Mouse (Mus musculus): Measurements from ENCODE around the gene Nxn.
"Not testable (repeated sequence)": the region's sequence is repeated elsewhere in the genome, so short reads cannot be mapped to it uniquely, and the experiment has no call there.

Nxn gene

DNA sequence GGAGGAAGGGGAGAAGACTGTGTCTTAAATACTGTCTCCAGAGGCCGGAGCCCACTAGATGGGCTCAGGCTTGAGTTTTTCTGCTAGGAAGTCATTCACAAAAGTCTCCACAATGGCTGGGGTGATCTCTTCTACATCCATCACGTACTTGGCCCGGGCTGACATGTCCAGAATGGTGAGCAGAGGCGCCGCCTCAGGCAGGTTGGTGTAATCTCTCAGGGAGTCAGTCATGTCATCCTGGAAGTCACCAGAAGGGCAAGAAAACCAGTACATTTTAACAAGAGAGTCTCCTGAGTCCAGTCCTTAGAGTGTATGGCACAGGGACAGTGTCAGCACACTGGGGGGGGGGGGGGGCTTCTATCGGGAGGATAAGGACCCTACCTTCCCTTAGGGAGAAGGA lies 140.4 kb downstream of the Nxn start:
- no peak for DNase-seq

DNA sequence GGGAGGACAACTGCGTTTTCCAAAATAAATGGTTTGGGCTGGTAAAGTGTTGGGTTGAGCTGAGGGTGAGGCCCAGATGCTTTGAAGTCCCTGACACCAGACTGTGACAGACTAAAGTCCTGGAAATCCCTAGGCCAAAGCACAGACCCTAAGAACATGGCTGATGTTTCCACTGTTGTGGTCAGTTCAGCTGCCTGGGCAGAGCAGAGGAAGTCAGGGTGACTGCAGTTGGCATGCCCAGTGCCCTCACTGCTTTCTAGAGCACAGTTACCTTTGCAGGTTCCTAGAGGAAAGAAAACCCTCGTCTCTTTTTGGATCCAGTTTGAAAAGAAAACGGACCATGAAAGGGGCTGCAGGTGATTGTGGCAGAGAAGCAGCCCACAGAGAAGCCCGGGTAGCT lies 141.6 kb downstream of the Nxn start:
- DNase-seq = no peak

DNA sequence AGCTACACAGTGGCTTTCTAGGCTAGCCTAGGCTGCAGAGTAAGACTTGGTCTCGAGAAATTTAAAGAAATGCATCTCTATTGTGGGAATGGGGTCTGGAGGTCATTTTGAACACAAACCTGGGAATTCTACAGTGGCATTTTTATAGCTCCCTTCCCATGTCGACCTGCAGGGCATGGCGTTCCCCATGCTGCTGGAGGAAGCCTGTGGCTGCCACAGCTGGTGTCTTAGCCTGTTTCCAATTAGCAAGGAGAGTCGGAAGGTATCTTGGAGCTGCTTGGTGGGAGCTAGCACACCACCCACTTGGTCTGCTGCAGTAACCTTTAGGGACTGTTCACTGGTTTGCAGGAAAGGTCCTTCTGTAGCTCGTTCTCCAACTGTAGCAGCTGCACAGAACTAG lies 142.8 kb downstream of the Nxn start:
- DNase-seq = no peak

DNA sequence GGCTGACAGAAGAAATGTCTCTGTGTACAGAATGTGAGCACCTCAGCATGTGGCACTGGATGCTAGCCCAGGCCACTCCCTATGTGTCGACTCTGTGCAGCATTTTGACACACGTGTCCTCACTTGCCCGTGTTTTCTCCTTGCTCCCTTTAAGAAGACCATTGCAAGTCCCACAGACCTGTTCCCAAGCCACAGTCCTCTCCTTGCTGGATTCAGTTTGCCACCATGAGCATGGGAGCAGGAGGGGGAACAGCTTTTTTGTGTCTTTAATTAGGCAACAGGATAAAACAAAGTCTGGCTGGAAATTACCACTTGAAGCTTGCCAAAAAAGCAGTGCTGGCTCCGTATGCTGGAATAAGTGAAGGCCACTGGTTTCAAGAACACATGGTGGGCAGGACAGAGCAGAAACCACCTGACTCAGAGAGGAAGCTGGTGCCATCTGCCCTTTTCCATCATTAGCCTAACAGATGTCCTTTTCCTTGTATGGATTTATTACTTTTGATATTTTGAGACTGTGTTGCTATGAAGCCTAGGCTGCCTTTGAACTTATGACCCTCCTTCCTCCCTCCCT lies 143.4 kb downstream of the Nxn start:
- no peak for DNase-seq

DNA sequence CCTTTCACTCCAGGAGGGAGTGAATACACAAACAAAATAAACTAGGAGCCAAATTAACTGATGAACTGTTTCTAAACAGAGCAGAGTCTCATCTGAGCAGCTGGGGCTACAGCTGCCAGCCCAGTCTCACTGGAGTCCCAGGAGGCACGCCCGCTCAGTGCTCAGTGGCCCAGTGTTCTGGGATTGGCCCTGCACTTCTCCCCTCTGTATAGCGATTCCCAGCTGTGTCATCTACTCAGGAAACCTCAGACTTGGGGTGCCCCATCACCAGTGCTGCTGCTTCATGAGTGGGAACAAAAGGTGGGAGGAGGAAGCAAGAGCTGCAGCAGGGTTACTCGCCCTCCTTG lies 145.0 kb downstream of the Nxn start:
- DNase-seq = no peak

DNA sequence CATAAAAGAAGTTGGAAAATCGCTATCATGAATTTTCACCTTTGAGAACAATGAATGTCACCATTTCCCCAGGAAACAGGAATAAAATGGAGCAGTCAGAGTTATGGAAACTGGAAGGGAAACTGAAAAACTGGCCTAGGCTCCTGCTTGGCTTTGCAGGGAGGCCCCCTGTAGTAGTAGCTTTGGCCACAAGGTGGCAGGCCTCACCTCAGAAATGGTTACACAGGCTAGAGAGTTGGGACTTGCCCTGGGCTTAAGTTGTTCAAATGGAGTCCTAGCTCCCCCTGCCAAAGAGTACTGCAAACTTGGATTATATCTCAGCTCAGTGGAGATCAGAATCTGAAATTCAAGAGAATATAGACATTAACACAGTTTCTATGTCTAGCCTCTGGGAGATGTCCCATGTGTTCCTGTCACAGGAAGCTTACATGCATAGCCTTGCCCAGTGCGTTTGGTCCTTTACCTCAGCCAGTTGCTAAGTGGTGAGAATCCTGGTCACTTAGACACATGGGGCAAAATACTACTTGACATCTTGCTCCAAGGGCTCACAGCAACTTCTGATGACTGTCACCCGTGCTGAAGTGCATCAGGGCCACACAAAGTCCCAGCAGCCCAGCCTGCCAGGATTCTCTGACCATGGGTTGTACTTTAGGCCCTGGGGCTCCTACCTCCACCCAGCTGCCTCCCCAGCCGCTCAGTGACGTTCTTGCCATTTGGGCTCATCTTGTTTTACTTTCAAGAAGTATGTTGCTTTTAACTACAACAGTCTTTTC lies 145.6 kb downstream of the Nxn start:
- peak; percentile 92 to 93 for DNase-seq

DNA sequence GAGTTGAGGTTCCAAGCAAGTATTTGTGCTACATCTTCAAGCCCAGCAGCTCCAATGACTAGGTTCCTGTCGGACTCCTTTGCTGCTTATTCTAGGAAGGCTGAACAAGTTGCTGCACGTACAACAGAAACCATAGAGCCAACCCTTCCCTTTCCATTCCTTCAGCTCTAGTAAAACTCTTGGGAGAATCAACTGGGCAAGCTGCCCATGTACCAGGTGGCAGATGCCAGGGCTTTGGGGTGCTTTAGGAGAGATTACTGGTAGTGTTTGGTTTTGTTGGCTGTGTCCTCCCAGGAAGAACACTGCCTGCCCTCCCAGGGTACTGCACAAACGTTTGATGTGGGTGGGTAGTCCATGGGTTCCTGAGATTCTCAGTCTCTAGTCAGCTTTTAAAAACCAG lies 146.9 kb downstream of the Nxn start:
- no peak for DNase-seq

DNA sequence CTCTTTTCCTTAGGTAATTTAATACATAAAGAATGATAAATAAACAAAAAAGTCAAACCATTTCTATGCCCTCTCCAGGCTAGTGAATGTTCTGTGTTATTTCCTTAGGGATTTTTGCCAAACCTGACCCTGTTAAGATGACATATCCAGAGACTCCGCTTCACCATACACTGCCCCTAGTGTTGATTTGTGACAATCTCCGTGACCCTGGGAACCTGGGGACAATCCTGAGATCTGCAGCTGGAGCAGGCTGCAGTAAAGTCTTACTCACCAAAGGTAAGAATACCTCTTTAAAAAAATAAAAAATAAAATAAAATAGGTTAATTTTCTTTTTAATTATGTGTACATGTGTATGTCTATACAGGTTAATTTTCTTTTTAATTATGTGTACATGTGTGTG lies 151.7 kb downstream of the Nxn start:
- no peak for DNase-seq

DNA sequence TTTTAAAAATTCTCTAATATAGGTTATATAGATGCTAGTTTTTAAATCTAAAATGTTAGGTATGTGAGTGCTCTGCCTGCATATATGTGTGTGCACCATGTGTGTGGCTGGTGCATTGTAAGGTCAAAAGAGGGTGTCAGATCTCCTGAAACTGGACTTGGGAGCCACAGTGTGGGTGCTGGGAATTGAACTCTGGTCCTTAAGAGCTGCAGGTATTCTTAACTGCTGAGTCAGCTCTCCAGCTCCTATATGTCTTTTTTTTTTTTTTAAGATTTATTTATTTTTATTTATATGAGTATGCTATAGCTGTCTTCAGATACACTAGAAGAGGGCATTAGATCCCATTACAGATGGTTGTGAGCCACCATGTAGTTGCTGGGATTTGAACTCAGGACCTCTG lies 152.5 kb downstream of the Nxn start:
- DNase-seq = no peak

DNA sequence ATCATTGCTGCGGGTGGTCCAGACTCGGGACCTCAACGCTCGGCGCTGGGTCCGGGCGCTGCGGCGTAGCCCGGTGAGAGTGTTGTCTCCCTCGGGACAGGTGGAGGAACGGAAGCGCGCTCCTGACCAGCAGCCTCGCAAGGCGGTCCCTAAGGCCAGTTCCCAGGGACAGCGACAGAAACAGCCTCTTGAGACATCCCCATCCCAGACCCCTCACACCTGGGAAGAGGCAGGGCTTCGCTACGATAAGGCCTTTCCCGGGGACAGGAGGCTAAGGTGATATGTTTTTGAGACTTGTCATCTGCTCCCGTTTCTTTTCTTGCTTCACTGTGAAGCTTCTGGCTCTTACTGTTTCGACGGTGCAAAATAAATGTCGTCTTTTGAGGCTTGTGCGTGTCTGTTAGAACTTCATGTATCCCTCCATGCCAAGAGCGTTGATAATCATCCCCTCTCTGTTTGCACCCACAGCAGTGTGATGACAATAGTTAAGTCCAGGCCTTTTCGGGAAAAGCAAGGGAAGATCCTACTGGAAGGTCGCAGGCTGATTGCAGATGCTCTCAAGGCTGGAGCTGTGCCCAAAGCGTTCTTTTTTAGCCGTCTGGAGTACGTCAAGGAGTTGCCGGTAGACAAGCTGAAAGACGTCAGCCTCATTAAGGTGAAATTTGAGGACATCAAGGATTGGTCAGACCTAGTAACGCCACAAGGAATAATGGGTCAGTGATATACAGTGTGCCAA lies 155.0 kb downstream of the Nxn start:
- DNase-seq = no peak

DNA sequence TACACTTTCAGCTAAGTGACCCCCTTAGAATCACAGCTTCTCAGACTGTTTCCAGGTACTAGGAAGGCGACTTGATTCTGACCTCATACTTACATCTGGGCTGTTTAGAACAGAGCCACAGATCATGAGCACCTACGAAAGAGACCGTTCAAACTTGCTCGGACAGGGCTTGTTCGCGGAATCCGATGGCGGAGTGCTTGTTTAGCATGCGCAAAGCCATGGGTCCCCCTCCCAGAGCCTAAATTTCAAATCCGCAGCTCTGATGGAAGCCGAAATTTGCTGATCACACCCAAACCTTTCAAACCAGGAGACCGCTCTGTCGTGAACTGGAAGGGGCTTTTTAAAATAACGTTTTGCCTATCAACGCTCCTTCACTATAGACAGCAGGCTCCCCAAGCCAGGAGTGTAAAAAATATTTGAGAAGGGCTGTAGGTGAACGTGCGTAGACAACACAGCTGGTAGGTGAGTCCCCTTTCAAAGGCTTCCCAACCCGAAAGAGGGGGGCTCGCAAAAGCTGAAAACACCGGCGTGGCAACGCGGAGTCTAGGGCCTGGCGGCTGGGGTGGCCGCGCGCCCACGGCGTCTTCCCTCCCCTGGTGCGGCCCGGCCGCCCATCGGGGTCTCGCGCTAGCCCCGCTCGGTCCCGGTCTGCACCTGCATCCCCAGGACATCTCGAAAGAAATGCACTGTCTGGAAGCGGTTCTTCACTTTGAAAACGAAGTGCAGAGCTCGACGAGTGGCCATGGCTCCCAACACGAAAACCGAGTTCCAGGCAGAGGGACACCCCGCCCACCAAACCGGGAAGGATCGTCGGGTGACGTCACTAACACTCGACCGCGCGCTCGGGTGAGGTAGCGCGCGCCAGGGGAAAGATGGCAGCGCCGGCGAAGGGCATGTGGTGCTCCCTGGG lies 155.8 kb downstream of the Nxn start, which contains the start of the genes Mrm3 and Glod4:
TSS of gene Mrm3 (plus strand) at position 815 of the 910 bp plus-strand sequence.
TSS of gene Glod4 (minus strand) at position 825 of the 910 bp plus-strand sequence.
- peak; percentile 96 for DNase-seq

DNA sequence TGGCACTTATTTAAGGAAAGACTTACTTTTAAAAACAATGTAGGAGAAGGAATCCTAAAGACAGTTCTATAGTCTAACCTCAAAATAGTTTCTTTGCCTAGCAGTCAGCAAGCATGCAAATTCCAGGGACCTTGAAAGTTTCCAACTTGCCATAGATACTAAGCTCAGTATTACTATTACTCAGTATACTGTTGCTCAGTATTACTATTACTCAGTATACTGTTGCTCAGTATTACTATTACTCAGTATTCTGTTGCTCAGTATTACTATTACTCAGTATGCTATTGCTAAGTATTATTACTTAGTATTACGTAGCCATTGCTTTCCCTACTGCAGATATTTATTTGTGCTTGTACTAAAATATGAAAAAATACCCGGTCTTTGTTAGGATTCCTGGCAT lies 159.2 kb downstream of the Nxn start:
- no peak for DNase-seq

DNA sequence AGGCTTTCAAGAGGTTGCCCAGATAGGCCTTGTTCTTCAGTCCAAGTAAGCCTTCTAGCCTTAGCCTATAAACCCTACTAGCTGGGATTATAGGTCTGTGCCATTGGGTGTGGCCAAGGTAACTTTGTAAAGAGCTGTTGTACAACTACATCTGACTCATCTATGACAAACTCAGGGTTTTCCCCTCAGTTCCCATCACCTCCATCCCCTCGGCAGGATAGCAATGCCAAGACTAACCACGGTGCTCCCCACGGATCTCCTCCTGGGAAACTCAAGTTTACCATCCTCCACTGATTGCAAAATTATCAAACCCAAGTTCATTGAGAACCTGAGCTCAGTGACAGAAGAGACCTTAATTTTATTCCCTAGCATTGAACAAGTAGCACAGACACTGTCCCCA lies 162.8 kb downstream of the Nxn start:
- DNase-seq = no peak

DNA sequence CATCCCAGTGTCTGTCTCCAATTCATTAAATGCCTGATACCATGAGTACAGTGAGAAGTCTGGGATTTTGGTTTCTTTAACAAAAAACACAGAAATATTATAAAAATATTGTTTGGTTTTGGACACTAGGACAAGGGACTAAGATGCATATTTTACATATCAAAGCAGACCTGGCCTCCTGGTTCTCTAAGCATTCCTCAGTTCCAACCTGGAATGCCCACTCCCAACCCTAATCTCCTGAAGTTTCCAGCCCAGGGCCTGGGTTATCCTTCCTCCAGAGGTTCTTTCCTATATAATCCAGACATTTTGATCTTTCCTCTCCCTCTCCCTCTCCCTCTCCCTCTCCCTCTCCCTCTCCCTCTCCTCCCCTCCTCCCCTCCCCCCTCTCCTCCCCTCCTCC lies 173.9 kb downstream of the Nxn start:
- DNase-seq = no peak

DNA sequence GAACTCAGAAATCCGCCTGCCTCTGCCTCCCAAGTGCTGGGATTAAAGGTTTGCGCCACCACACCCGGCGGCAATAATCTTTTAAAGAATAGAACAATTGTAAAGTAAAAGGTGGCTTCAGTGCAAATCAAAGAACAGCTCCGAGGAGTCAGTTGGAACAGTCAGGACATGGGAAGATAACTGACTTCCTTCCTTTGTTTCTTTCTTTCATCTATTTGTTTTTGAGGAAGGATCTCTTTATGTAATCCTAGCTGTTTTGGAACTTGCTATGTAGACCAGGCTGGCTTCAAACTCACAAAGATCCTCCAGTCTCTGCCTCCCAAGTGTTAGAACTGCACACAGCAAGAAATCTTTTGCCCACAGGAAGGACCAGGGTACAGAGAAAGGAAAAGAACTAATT lies 174.3 kb downstream of the Nxn start:
- DNase-seq = no peak

DNA sequence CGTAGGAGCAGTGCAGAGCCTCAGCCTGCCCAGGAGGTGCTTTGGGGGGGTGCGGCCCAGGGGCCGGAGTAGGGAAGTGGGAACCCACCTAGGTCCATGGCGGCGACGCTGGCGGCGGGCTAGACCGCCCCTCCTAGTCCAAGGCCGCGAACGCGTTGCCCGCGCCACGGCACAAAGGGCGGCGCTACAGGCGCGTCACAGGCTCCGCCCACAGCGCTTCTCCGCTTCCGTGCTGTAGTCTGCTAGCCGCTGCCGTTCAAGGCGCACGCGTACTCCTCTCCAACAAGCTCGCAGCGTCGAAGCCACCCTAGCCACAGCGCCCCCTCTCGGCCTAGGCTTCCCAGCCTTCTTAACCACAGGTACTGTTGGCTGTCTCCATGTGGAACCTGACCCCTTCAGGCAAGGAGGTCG lies 181.5 kb downstream of the Nxn start, which contains the start of the genes Dbil5 and Gemin4:
TSS of gene Dbil5 (plus strand) at position 219 of the 411 bp plus-strand sequence.
TSS of gene Gemin4 (minus strand) at position 275 of the 411 bp plus-strand sequence.
- DNase-seq = peak; percentile 99

DNA sequence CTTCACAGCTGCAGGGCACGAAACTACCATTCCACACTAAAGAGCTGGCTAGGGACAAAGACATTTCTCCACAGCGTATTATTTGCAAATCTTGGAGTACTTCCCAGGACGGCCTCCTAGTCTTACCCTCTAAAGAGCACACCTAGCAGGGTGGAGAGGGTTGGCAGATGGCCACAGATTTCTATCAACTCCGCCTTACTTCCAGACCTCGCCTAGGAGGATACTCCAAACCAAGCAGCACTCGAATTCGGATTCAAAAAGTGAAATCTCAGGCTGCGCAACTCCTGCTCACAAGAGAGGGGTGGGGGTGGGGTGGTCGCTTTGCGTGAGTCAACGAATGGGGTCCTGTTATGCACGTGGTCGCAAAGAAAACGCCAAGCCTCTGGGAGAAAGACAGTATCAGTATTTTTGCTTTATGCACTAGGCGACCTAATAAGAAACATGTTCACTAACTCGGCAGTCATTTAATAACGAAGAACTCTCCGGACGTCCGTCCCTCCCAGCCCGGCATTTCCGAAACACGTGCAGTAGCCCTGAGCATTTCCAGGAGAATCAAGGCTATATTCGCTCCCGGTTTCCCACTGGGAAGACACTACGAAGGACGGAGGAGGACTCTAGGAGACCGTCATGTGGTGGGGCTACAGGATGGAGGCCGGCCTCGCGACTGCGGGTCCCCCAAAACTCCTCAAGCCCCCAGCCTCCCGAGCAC lies 182.1 kb downstream of the Nxn start:
- DNase-seq = peak; percentile 61 to 71

DNA sequence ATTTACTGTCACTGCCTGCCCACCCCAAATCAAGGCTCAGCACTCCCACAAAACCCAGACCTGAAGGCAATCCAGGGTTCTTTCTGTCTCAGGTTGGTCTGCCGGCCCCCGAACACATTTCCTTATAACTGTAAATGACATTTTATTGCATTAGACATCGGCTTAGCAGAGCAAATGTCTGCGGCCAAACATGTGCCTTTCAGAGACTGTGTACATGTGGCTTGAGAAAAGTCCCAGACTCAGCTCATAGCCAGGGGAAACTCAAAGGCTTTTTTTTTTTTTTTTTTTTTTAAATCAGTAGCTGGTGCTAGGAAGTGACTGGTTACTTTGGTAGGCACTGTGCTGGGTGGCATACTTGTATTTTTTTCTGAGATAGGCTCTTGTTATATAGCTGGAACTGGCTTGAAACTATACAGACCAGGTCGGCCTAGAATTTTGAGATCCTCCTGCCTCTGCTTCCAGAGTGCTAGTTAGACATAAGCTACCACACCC lies 182.8 kb downstream of the Nxn start:
- no peak for DNase-seq

DNA sequence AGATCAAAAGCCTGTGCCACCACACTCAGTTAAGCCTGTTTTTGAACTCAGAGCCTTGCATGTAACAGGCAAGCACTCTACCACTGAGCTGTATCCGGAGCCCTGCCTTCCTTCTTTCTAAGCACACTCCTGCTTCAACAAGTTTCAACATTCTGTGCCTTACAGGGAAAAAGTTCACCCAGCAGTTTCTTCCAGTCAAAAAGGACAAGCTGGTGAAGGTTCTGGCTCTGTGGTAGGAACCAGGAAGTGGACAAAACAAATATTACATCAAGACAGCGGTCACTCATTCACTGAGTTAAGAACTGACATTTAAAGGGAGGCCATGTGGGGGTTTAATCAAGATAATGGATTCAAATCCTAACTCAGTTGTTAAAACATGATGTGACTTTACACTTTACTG lies 183.9 kb downstream of the Nxn start:
- DNase-seq = no peak

DNA sequence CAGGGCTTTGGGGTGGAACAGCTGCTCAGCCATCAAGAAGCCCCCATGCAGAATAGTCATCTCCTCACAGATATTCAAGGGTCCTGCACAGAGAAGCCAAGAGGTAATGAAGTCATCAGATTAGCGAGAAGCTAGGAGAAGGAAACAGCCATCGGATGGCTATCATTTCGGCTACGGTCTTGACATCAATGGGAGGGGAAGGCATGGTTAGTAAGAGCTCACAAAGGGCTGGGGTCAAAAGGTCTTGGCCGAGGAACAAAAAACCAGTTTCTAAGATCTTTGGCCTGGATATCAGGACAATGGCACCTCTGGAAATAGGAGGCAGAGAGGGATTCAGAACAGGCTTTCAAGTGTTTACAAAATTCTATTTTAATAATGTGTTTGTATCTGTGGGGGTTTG lies 185.1 kb downstream of the Nxn start:
- DNase-seq = no peak

DNA sequence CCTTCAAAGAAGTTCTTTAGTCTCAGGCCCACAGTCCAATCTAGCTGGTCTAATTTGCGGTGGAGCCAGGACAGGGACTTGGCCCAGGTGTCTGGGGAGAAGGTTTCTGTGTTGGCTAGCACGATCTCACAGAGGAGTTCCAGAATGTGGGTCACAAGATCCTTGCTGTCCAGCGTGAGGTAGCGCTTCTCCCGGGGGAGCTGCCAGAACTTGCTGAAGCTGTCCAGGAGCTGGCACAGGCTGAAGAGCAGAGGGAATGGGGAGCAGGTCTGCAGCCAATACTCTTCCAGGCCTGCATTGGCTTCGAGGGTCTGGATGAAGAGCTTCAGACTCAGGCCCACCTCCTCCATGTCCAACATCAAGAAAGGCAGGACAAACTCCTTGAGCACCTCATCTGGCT lies 187.3 kb downstream of the Nxn start:
- DNase-seq = not testable (repeated sequence)

All from kidney, postnatal 4 days (tissue).